In genomic region chr11:51703379-51703998, GRCm38 (mm10) we compare ENCODE assay signal across 7 mouse cellular contexts. TPM values are rescaled to one million over a fixed set of nuclear protein-coding genes. Genes with fewer than 3 reads are reported as not detected.
DNase-seq lines count a peak whose midpoint lies in the region.

No protein-coding gene starts in this region.

- peak; percentile 30 for DNase-seq in kidney, adult 9 months
- DNase-seq in kidney, adult 11 months: no peak
- peak; percentile 98 for DNase-seq in ES-CJ7 (ENCODE audit: low read depth, low spot score)
- DNase-seq in c-Kit-positive CD71-negative TER-119-negative erythroid progenitor cells, embryonic 14.5 days (ENCODE audit: low read depth): peak; percentile 40
- peak; percentile 14 for DNase-seq in lung, postnatal 14 days
- peak; percentile 70 for DNase-seq in thymus, postnatal 4 days
- no peak for DNase-seq in left cerebral cortex, adult 18-20 months (ENCODE audit: low spot score in 2 of 2)

RNA-seq across cellular contexts. Expression of gene 0610009B22Rik, which starts 14.8 kb away (rescaled TPM):
- total RNA-seq in left cerebral cortex, adult 18-20 months (2021): 10 to 100 TPM; 37.3 to 37.8 TPM

RNA-seq across cellular contexts. Expression of gene D930048N14Rik, which starts 52.7 kb away (rescaled TPM):
- 1 to 10 TPM; 2.1 to 2.2 TPM for total RNA-seq in left cerebral cortex, adult 18-20 months (2021)

RNA-seq across cellular contexts. Expression of gene N4bp3, which starts 52.8 kb away (rescaled TPM):
- 10 to 100 TPM; 15.2 to 19.0 TPM for total RNA-seq in left cerebral cortex, adult 18-20 months (2021)

RNA-seq across cellular contexts. Expression of gene Sec24a, which starts 59.9 kb away (rescaled TPM):
- 10 to 100 TPM; 17.3 to 18.7 TPM for total RNA-seq in left cerebral cortex, adult 18-20 months (2021)

RNA-seq across cellular contexts. Expression of gene Sar1b, which starts 60.0 kb away (rescaled TPM):
- total RNA-seq in left cerebral cortex, adult 18-20 months (2021): 10 to 100 TPM; 67.7 to 71.7 TPM

Comparison
In these comparisons a context has a peak if more than half of its experiments do, and no peak if none do; other contexts are left out.
1. DNase-seq: peak in kidney, adult 9 months (single experiment), ES-CJ7 (single experiment), c-Kit-positive CD71-negative TER-119-negative erythroid progenitor cells, embryonic 14.5 days (single experiment), lung, postnatal 14 days (single experiment) and thymus, postnatal 4 days (single experiment); none in kidney, adult 11 months (single experiment) and left cerebral cortex, adult 18-20 months (0 of 2).